Mouse (Mus musculus): ENCODE data around the gene Rhbdd1.

The Rhbdd1 gene

GRCm38 (mm10) chr1:82291151-82291797, 25.0 kb upstream of the Rhbdd1 start, which contains the start of gene Irs1:
Irs1 (minus strand) TSS chr1:82291416.
- peak; percentile 53 for ATAC-seq (ENCODE audit: insufficient number of reproducible peaks, low FRiP score, low TSS enrichment)

- ATAC-seq (ENCODE audit: insufficient number of reproducible peaks, low FRiP score, low TSS enrichment), result no peak
Observed at GRCm38 (mm10) chr1:82291930-82292712, 24.1 kb upstream of the Rhbdd1 start.

GRCm38 (mm10) chr1:82292771-82293170, 23.5 kb upstream of the Rhbdd1 start:
- peak; percentile 36 for ATAC-seq (ENCODE audit: insufficient number of reproducible peaks, low FRiP score, low TSS enrichment)

GRCm38 (mm10) chr1:82294102-82294501, 22.1 kb upstream of the Rhbdd1 start:
- no peak for ATAC-seq (ENCODE audit: insufficient number of reproducible peaks, low FRiP score, low TSS enrichment)

- no peak for ATAC-seq (ENCODE audit: insufficient number of reproducible peaks, low FRiP score, low TSS enrichment)
Observed at GRCm38 (mm10) chr1:82298586-82298985, 17.7 kb upstream of the Rhbdd1 start.

GRCm38 (mm10) chr1:82304483-82304882, 11.8 kb upstream of the Rhbdd1 start:
- ATAC-seq (ENCODE audit: insufficient number of reproducible peaks, low FRiP score, low TSS enrichment), result no peak

- ATAC-seq (ENCODE audit: insufficient number of reproducible peaks, low FRiP score, low TSS enrichment), result peak; percentile 31
Observed at GRCm38 (mm10) chr1:82316746-82317126, 484 bp downstream of the Rhbdd1 start.

- no peak for ATAC-seq (ENCODE audit: insufficient number of reproducible peaks, low FRiP score, low TSS enrichment)
Observed at GRCm38 (mm10) chr1:82320456-82320855, 4.2 kb downstream of the Rhbdd1 start.

- no peak for ATAC-seq (ENCODE audit: insufficient number of reproducible peaks, low FRiP score, low TSS enrichment)
Observed at GRCm38 (mm10) chr1:82320864-82321263, 4.6 kb downstream of the Rhbdd1 start.

GRCm38 (mm10) chr1:82321441-82321840, 5.2 kb downstream of the Rhbdd1 start:
- ATAC-seq (ENCODE audit: insufficient number of reproducible peaks, low FRiP score, low TSS enrichment), result no peak

- no peak for ATAC-seq (ENCODE audit: insufficient number of reproducible peaks, low FRiP score, low TSS enrichment)
Observed at GRCm38 (mm10) chr1:82324131-82324785, 8.0 kb downstream of the Rhbdd1 start.

GRCm38 (mm10) chr1:82326120-82326519, 9.9 kb downstream of the Rhbdd1 start:
- no peak for ATAC-seq (ENCODE audit: insufficient number of reproducible peaks, low FRiP score, low TSS enrichment)

- ATAC-seq (ENCODE audit: insufficient number of reproducible peaks, low FRiP score, low TSS enrichment), result no peak
Observed at GRCm38 (mm10) chr1:82328033-82328775, 12.0 kb downstream of the Rhbdd1 start.

- ATAC-seq (ENCODE audit: insufficient number of reproducible peaks, low FRiP score, low TSS enrichment), result no peak
Observed at GRCm38 (mm10) chr1:82329237-82329953, 13.1 kb downstream of the Rhbdd1 start.

GRCm38 (mm10) chr1:82329954-82330247, 13.6 kb downstream of the Rhbdd1 start:
- no peak for ATAC-seq (ENCODE audit: insufficient number of reproducible peaks, low FRiP score, low TSS enrichment)

- ATAC-seq (ENCODE audit: insufficient number of reproducible peaks, low FRiP score, low TSS enrichment), result no peak
Observed at GRCm38 (mm10) chr1:82334506-82334905, 18.3 kb downstream of the Rhbdd1 start.

GRCm38 (mm10) chr1:82353089-82353488, 36.8 kb downstream of the Rhbdd1 start:
- no peak for ATAC-seq (ENCODE audit: insufficient number of reproducible peaks, low FRiP score, low TSS enrichment)

- no peak for ATAC-seq (ENCODE audit: insufficient number of reproducible peaks, low FRiP score, low TSS enrichment)
Observed at GRCm38 (mm10) chr1:82353755-82354154, 37.5 kb downstream of the Rhbdd1 start.

- ATAC-seq (ENCODE audit: insufficient number of reproducible peaks, low FRiP score, low TSS enrichment), result peak; percentile 59
Observed at GRCm38 (mm10) chr1:82358871-82359647, 42.8 kb downstream of the Rhbdd1 start.
